In genomic region chr2:77817357-77817894, GRCm38 (mm10) we compare ENCODE assay signal across 8 mouse cellular contexts. TPM values are rescaled to one million over a fixed set of nuclear protein-coding genes. Genes with fewer than 3 reads are reported as not detected.
DNase-seq lines count a peak whose midpoint lies in the region; ATAC-seq lines count a peak whose summit lies in the region.

No protein-coding gene starts in this region.

- no peak overlapping the region for H3K27ac ChIP-seq in heart, embryonic 13.5 days (replicated peaks)
- no peak overlapping the region for H3K27ac ChIP-seq in embryonic facial prominence, embryonic 12.5 days
- no peak overlapping the region for H3K27ac ChIP-seq in hindbrain, embryonic 14.5 days
- H3K27ac ChIP-seq in midbrain, embryonic 13.5 days, result no peak overlapping the region

- H3K4me1 ChIP-seq in heart, embryonic 13.5 days, result peaks cover 15% of the 10 kb centered on the region
- no peaks in the 10 kb centered on the region for H3K4me1 ChIP-seq in embryonic facial prominence, embryonic 12.5 days
- peaks cover 8% of the 10 kb centered on the region; the same call in 1 of the 2 replicates for H3K4me1 ChIP-seq in hindbrain, embryonic 14.5 days (replicated peaks; ENCODE audit: control insufficient read depth, insufficient read depth, low read length)
- peaks cover 12% of the 10 kb centered on the region for H3K4me1 ChIP-seq in midbrain, embryonic 13.5 days (replicated peaks)

- H3K4me3 ChIP-seq in heart, embryonic 13.5 days, result peak overlapping the region; percentile 73
- peak overlapping the region; percentile 69 for H3K4me3 ChIP-seq in embryonic facial prominence, embryonic 12.5 days
- H3K4me3 ChIP-seq in hindbrain, embryonic 14.5 days (replicated peaks; ENCODE audit: low read length), result peak overlapping the region; percentile 78
- peak overlapping the region; percentile 74 for H3K4me3 ChIP-seq in midbrain, embryonic 13.5 days (replicated peaks)

- DNase-seq in heart, adult 9 months (ENCODE audit: low spot score in 2 of 2), result no peak
- no peak for DNase-seq in hindbrain, embryonic 14.5 days (ENCODE audit: low spot score)
- DNase-seq in right cerebral cortex, adult 2 months (ENCODE audit: low spot score in 2 of 2), result no peak
- DNase-seq in layer of hippocampus, postnatal 25 days (ENCODE audit: extremely low spot score in 1 of 2, low spot score in 1 of 2), result no peak
- no peak for DNase-seq in adrenal gland, adult 2 months

- no peak for ATAC-seq in heart, embryonic 13.5 days (ENCODE audit: extremely low read depth, insufficient number of reproducible peaks, low FRiP score, low TSS enrichment)
- no peak for ATAC-seq in embryonic facial prominence, embryonic 12.5 days (ENCODE audit: insufficient number of reproducible peaks, insufficient read depth, low FRiP score, low TSS enrichment)
- ATAC-seq in hindbrain, embryonic 14.5 days (ENCODE audit: low FRiP score), result no peak
- ATAC-seq in midbrain, embryonic 13.5 days, result no peak

- peaks cover 64% of the 10 kb centered on the region for H3K27me3 ChIP-seq in heart, embryonic 13.5 days (replicated peaks)
- H3K27me3 ChIP-seq in embryonic facial prominence, embryonic 12.5 days, result peaks cover 34% of the 10 kb centered on the region
- H3K27me3 ChIP-seq in hindbrain, embryonic 14.5 days (ENCODE audit: control insufficient read depth, insufficient read depth, low read length), result peaks cover 42% of the 10 kb centered on the region
- peaks cover 42% of the 10 kb centered on the region for H3K27me3 ChIP-seq in midbrain, embryonic 13.5 days

- H3K9me3 ChIP-seq in heart, embryonic 13.5 days, result no peaks in the 10 kb centered on the region
- H3K9me3 ChIP-seq in embryonic facial prominence, embryonic 12.5 days, result no peaks in the 10 kb centered on the region
- H3K9me3 ChIP-seq in hindbrain, embryonic 14.5 days (ENCODE audit: control insufficient read depth, low read length), result no peaks in the 10 kb centered on the region
- no peaks in the 10 kb centered on the region for H3K9me3 ChIP-seq in midbrain, embryonic 13.5 days

- H3K9ac ChIP-seq in heart, embryonic 13.5 days, result peak overlapping the region; percentile 80
- H3K9ac ChIP-seq in embryonic facial prominence, embryonic 12.5 days, result peak overlapping the region; percentile 60; the same call in 1 of the 2 replicates
- H3K9ac ChIP-seq in hindbrain, embryonic 14.5 days, result peak overlapping the region; percentile 67
- H3K9ac ChIP-seq in midbrain, embryonic 13.5 days (replicated peaks), result peak overlapping the region; percentile 74

- 31% methylated on average over 12 of the region's 12 CpGs for WGBS in heart, embryonic 13.5 days
- WGBS in embryonic facial prominence, embryonic 12.5 days, result 31% methylated on average over 12 of the region's 12 CpGs
- 31% methylated on average over 12 of the region's 12 CpGs for WGBS in hindbrain, embryonic 14.5 days
- 33% methylated on average over 12 of the region's 12 CpGs for WGBS in midbrain, embryonic 13.5 days

- H3K36me3 ChIP-seq in heart, embryonic 13.5 days, result no peaks in the 10 kb centered on the region
- H3K36me3 ChIP-seq in embryonic facial prominence, embryonic 12.5 days, result no peaks in the 10 kb centered on the region
- no peaks in the 10 kb centered on the region for H3K36me3 ChIP-seq in hindbrain, embryonic 14.5 days (replicated peaks; ENCODE audit: control insufficient read depth, insufficient read depth)
- no peaks in the 10 kb centered on the region for H3K36me3 ChIP-seq in midbrain, embryonic 13.5 days

- peak overlapping the region; percentile 100 for H3K4me2 ChIP-seq in heart, embryonic 13.5 days
- H3K4me2 ChIP-seq in embryonic facial prominence, embryonic 12.5 days (replicated peaks), result peak overlapping the region; percentile 99
- H3K4me2 ChIP-seq in hindbrain, embryonic 14.5 days (replicated peaks), result peak overlapping the region; percentile 99
- H3K4me2 ChIP-seq in midbrain, embryonic 13.5 days (replicated peaks), result peak overlapping the region; percentile 99

RNA-seq across cellular contexts. Expression of gene Zfp385b, which starts 2.0 kb away (rescaled TPM):
- 3.3 and 3.7 TPM in 2 replicates for polyA plus RNA-seq in heart, embryonic 13.5 days (2015; fragmentation: Nextera tagmentation; extraction: Ambion mirVana)
- polyA plus RNA-seq in embryonic facial prominence, embryonic 12.5 days (2016; fragmentation: Nextera tagmentation; extraction: Ambion mirVana), result 3.2 and 3.6 TPM in 2 replicates
- polyA plus RNA-seq in hindbrain, embryonic 14.5 days (2014; fragmentation: Nextera tagmentation; extraction: Ambion mirVana), result 14.1 and 14.5 TPM in 2 replicates
- 6.1 and 6.7 TPM in 2 replicates for polyA plus RNA-seq in midbrain, embryonic 13.5 days (2015; fragmentation: Nextera tagmentation; extraction: Ambion mirVana)
- 10 to 100 TPM; 47.4 to 49.1 TPM for total RNA-seq in layer of hippocampus, postnatal 25 days (2021)
- 1 to 10 TPM in 1 of 2 experiments, not detected in 1; 1.6 TPM for total RNA-seq in adrenal gland, adult 2 months (2021)
- polyA plus RNA-seq in adrenal gland, adult 2 months (2012; rRNA removed), result 0.69 and 1.3 TPM in 2 replicates
